Mouse (Mus musculus): ENCODE measurements around the gene Cfap61. TPM values are rescaled to one million over a fixed set of nuclear protein-coding genes. Genes with fewer than 3 reads are reported as not detected.

Cfap61 gene
- polyA plus RNA-seq, 2 experiments, result not detected

DNA sequence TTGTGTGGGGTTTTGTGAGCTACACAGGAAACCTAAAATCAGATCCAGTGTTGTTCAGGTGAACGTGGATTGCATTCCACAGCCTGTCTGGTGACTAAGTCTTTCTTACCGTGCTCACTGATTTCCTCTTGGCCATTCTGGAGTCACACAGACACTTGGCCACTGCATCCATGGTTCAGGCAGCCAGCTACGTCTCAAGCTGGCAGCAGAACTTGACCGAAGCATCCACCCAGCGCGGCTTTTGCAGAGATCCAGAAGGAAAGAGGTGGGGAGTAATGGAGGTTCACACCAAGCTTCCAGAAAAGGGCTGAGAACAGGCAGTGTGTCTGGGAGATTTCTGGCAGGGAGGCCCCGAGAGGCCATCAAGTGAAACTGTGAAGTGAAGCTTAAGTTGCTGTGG lies 187.0 kb downstream of the Cfap61 start:
- H3K27me3 ChIP-seq (ENCODE audit: control insufficient read depth, insufficient read depth, low read length), result no peaks in the 10 kb centered on the region
- WGBS (ENCODE audit: insufficient replicate concordance), result 60% methylated on average over 7 of the region's 7 CpGs
- no peak for ATAC-seq (ENCODE audit: insufficient read depth)
- H3K4me2 ChIP-seq (ENCODE audit: low read depth), result no peak overlapping the region
- TF ChIP-seq CTCF (IDR thresholded peaks at IDR 0.05; ENCODE audit: low read depth) (no peak), EP300 (IDR thresholded peaks at IDR 0.05; ENCODE audit: low read depth) (no peak)
- no peaks in the 10 kb centered on the region for H3K9me3 ChIP-seq (ENCODE audit: control insufficient read depth, low read length)
- H3K4me1 ChIP-seq (replicated peaks; ENCODE audit: control insufficient read depth in 2 of 2, insufficient read depth in 2 of 2, low read length in 1 of 2), result no peaks in the 10 kb centered on the region
- DNase-seq (ENCODE audit: low read depth in 3 of 3, low spot score in 3 of 3), result no peak
- H3K27ac ChIP-seq, result no peak overlapping the region
- H3K36me3 ChIP-seq (replicated peaks; ENCODE audit: control insufficient read depth, insufficient read depth, low read depth), result no peaks in the 10 kb centered on the region
- no peak overlapping the region for H3K9ac ChIP-seq (replicated peaks)
- H3K4me3 ChIP-seq (ENCODE audit: insufficient read depth in 1 of 2, low read depth in 2 of 2, low read length in 2 of 2), result no peak overlapping the region

GRCm38 (mm10) chr2:146125129-146125528 lies 190.5 kb downstream of the Cfap61 start:
- DNase-seq (ENCODE audit: low read depth in 3 of 3, low spot score in 3 of 3), result no peak
- ATAC-seq (ENCODE audit: insufficient read depth), result no peak
- no peaks in the 10 kb centered on the region for H3K9me3 ChIP-seq (ENCODE audit: control insufficient read depth, low read length)
- no peak overlapping the region for H3K9ac ChIP-seq (replicated peaks)
- H3K4me3 ChIP-seq (ENCODE audit: insufficient read depth in 1 of 2, low read depth in 2 of 2, low read length in 2 of 2), result no peak overlapping the region
- no peaks in the 10 kb centered on the region for H3K27me3 ChIP-seq (ENCODE audit: control insufficient read depth, insufficient read depth, low read length)
- TF ChIP-seq CTCF (IDR thresholded peaks at IDR 0.05; ENCODE audit: low read depth) (no peak), EP300 (IDR thresholded peaks at IDR 0.05; ENCODE audit: low read depth) (no peak)
- H3K36me3 ChIP-seq (replicated peaks; ENCODE audit: control insufficient read depth, insufficient read depth, low read depth), result no peaks in the 10 kb centered on the region
- WGBS (ENCODE audit: insufficient replicate concordance), result 44% methylated on average over 2 of the region's 2 CpGs
- no peak overlapping the region for H3K4me2 ChIP-seq (ENCODE audit: low read depth)
- no peaks in the 10 kb centered on the region for H3K4me1 ChIP-seq (replicated peaks; ENCODE audit: control insufficient read depth in 2 of 2, insufficient read depth in 2 of 2, low read length in 1 of 2)
- no peak overlapping the region for H3K27ac ChIP-seq

- no peak overlapping the region for H3K4me2 ChIP-seq (ENCODE audit: low read depth)
- DNase-seq (ENCODE audit: low read depth in 3 of 3, low spot score in 3 of 3), result no peak
- no peaks in the 10 kb centered on the region for H3K4me1 ChIP-seq (replicated peaks; ENCODE audit: control insufficient read depth in 2 of 2, insufficient read depth in 2 of 2, low read length in 1 of 2)
- H3K9ac ChIP-seq (replicated peaks), result no peak overlapping the region
- no peak for ATAC-seq (ENCODE audit: insufficient read depth)
- H3K9me3 ChIP-seq (ENCODE audit: control insufficient read depth, low read length), result no peaks in the 10 kb centered on the region
- no peaks in the 10 kb centered on the region for H3K27me3 ChIP-seq (ENCODE audit: control insufficient read depth, insufficient read depth, low read length)
- no peak overlapping the region for H3K4me3 ChIP-seq (ENCODE audit: insufficient read depth in 1 of 2, low read depth in 2 of 2, low read length in 2 of 2)
- whole genome bisulfite sequencing (ENCODE audit: insufficient replicate concordance), result 75% methylated on average over 6 of the region's 6 CpGs
- no peak overlapping the region for H3K27ac ChIP-seq
- no peaks in the 10 kb centered on the region for H3K36me3 ChIP-seq (replicated peaks; ENCODE audit: control insufficient read depth, insufficient read depth, low read depth)
- TF ChIP-seq CTCF (IDR thresholded peaks at IDR 0.05; ENCODE audit: low read depth), result no peak
Observed at GRCm38 (mm10) chr2:146128622-146129021, 194.0 kb downstream of the Cfap61 start.

GRCm38 (mm10) chr2:146130514-146130913 lies 195.9 kb downstream of the Cfap61 start:
- 63% methylated on average over 3 of the region's 3 CpGs for WGBS (ENCODE audit: insufficient replicate concordance)
- H3K4me2 ChIP-seq (ENCODE audit: low read depth), result no peak overlapping the region
- DNase-seq (ENCODE audit: low read depth in 3 of 3, low spot score in 3 of 3) (no peak), ATAC-seq (ENCODE audit: insufficient read depth) (no peak)
- TF ChIP-seq EP300 (IDR thresholded peaks at IDR 0.05; ENCODE audit: low read depth) (no peak), CTCF (IDR thresholded peaks at IDR 0.05; ENCODE audit: low read depth) (no peak)
- no peaks in the 10 kb centered on the region for H3K27me3 ChIP-seq (ENCODE audit: control insufficient read depth, insufficient read depth, low read length)
- no peak overlapping the region for H3K9ac ChIP-seq (replicated peaks)
- H3K4me1 ChIP-seq (replicated peaks; ENCODE audit: control insufficient read depth in 2 of 2, insufficient read depth in 2 of 2, low read length in 1 of 2), result no peaks in the 10 kb centered on the region
- no peaks in the 10 kb centered on the region for H3K9me3 ChIP-seq (ENCODE audit: control insufficient read depth, low read length)
- H3K27ac ChIP-seq, result no peak overlapping the region
- no peak overlapping the region for H3K4me3 ChIP-seq (ENCODE audit: insufficient read depth in 1 of 2, low read depth in 2 of 2, low read length in 2 of 2)
- no peaks in the 10 kb centered on the region for H3K36me3 ChIP-seq (replicated peaks; ENCODE audit: control insufficient read depth, insufficient read depth, low read depth)

DNA sequence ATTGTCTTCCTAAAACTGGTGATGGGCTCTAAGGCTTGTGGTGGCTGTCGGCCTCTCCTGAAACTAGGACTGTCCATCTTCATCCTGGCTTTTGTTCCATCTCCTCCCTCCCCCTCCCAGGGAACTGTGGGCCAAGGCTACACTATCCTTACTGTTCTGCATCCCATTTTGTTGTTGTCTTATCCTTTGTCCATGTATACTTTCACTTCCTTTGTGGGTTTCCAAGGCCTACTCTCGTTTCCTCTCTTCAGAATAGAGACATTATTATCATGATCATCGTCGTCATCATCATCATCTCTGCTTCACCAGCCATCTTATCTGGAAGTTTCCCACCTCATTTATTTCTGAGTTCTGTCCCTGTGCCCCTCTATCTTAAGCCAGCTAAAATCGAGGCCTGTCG lies 199.7 kb downstream of the Cfap61 start:
- 52% methylated on average over 6 of the region's 6 CpGs for WGBS (ENCODE audit: insufficient replicate concordance)
- no peak overlapping the region for H3K4me3 ChIP-seq (ENCODE audit: insufficient read depth in 1 of 2, low read depth in 2 of 2, low read length in 2 of 2)
- no peaks in the 10 kb centered on the region for H3K4me1 ChIP-seq (replicated peaks; ENCODE audit: control insufficient read depth in 2 of 2, insufficient read depth in 2 of 2, low read length in 1 of 2)
- DNase-seq (ENCODE audit: low read depth in 3 of 3, low spot score in 3 of 3) (no peak), ATAC-seq (ENCODE audit: insufficient read depth) (no peak)
- H3K4me2 ChIP-seq (ENCODE audit: low read depth), result no peak overlapping the region
- no peak overlapping the region for H3K27ac ChIP-seq
- no peaks in the 10 kb centered on the region for H3K27me3 ChIP-seq (ENCODE audit: control insufficient read depth, insufficient read depth, low read length)
- no peak for TF ChIP-seq CTCF (IDR thresholded peaks at IDR 0.05; ENCODE audit: low read depth)
- TF ChIP-seq EP300 (IDR thresholded peaks at IDR 0.05; ENCODE audit: low read depth), result no peak
- H3K9ac ChIP-seq (replicated peaks), result no peak overlapping the region
- no peaks in the 10 kb centered on the region for H3K36me3 ChIP-seq (replicated peaks; ENCODE audit: control insufficient read depth, insufficient read depth, low read depth)
- no peaks in the 10 kb centered on the region for H3K9me3 ChIP-seq (ENCODE audit: control insufficient read depth, low read length)
